Mouse (Mus musculus): ENCODE measurements at regions not wholly inside any gene's neighbourhood (a gene's known extent, or its start where the extent isn't known, plus 50 kb on each side); places are given as distances from the start of the nearest gene placed in this dataset.

- no peak for TF ChIP-seq CTCF (IDR thresholded peaks at IDR 0.05; ENCODE audit: control insufficient read depth, insufficient read depth, insufficient replicate concordance, low read depth, low read length)
- TF ChIP-seq POLR2A (IDR thresholded peaks at IDR 0.05; ENCODE audit: control insufficient read depth, low read depth, low read length), result no peak
These were observed 81.1 kb upstream of the Fggy start for GRCm38 (mm10) chr4:95476071-95476724.

Measured in testis, adult 2 months (tissue).